Mouse (Mus musculus): ENCODE data around the gene Olfr410. TPM values are rescaled to one million over a fixed set of nuclear protein-coding genes. Genes with fewer than 3 reads are reported as not detected.

Gene Olfr410
- polyA plus RNA-seq (2014; fragmentation: Nextera tagmentation; extraction: Ambion mirVana) = not detected in 2 replicates

GRCm38 (mm10) chr11:74337931-74338330 lies at the start of gene Olfr410:
TSS of gene Olfr410 (minus strand) at chr11:74338031.
- WGBS = 80% methylated on average over 6 of the region's 6 CpGs

GRCm38 (mm10) chr11:74387203-74387602 lies 49.4 kb upstream of the Olfr410 start:
- 83% methylated on average over 5 of the region's 5 CpGs for WGBS
- DNase-seq (ENCODE audit: low spot score, missing footprints) (no peak), ATAC-seq (ENCODE audit: low FRiP score) (no peak)
- H3K4me2 ChIP-seq = no peak overlapping the region
- no peak overlapping the region for H3K27ac ChIP-seq (ENCODE audit: low read depth, low read length)
- H3K36me3 ChIP-seq (ENCODE audit: control insufficient read depth, insufficient read depth, low read length) = no peaks in the 10 kb centered on the region
- H3K9ac ChIP-seq (ENCODE audit: low read length) = no peak overlapping the region
- no peak overlapping the region for H3K4me3 ChIP-seq (ENCODE audit: low read depth, low read length)
- H3K9me3 ChIP-seq (ENCODE audit: control insufficient read depth, low read length) = no peaks in the 10 kb centered on the region
- H3K4me1 ChIP-seq (ENCODE audit: control insufficient read depth, insufficient read depth, low read length) = no peaks in the 10 kb centered on the region
- H3K27me3 ChIP-seq (ENCODE audit: control insufficient read depth, insufficient read depth, low read length) = no peaks in the 10 kb centered on the region

More at GRCm38 (mm10) chr11:74337931-74338330, at the start of gene Olfr410:
- Histone ChIP-seq H3K4me1 (ENCODE audit: control insufficient read depth, insufficient read depth, low read length) (no peaks in the 10 kb centered on the region), H3K4me3 (ENCODE audit: low read depth, low read length) (no peak within 1 kb of the TSS), H3K36me3 (ENCODE audit: control insufficient read depth, insufficient read depth, low read length) (no peaks in the 10 kb centered on the region), H3K9me3 (ENCODE audit: control insufficient read depth, low read length) (no peaks in the 10 kb centered on the region; the same call in 1 of the 2 replicates), H3K4me2 (no peak within 1 kb of the TSS), H3K27me3 (ENCODE audit: control insufficient read depth, insufficient read depth, low read length) (no peaks in the 10 kb centered on the region), H3K9ac (ENCODE audit: low read length) (no peak within 1 kb of the TSS), H3K27ac (ENCODE audit: low read depth, low read length) (no peak within 1 kb of the TSS)
- ATAC-seq (ENCODE audit: low FRiP score) (no peak), DNase-seq (ENCODE audit: low spot score, missing footprints) (no peak)

DNA sequence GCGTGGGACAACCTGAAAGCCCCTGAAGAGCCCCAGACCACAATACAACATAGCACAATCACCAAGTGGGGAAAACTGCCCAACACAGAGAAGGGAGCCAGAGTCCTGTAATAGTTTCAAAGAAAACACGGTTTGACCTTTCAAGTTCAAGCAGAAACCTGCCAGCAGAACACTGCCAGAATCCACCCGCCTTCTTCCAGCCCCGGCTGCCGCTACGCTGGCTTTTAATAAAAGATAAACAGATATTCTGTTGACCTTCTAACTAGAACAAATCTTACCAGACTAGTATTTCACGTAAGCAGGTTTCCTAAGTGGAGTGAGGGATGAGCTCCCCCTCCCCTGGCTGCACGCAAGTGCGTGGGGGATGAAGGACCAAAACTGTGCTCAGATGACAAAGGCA lies 47.8 kb upstream of the Olfr410 start:
- no peaks in the 10 kb centered on the region for H3K27me3 ChIP-seq (ENCODE audit: control insufficient read depth, insufficient read depth, low read length)
- WGBS = 91% methylated on average over 9 of the region's 9 CpGs
- H3K36me3 ChIP-seq (ENCODE audit: control insufficient read depth, insufficient read depth, low read length) = no peaks in the 10 kb centered on the region
- H3K27ac ChIP-seq (ENCODE audit: low read depth, low read length) = no peak overlapping the region
- no peaks in the 10 kb centered on the region for H3K4me1 ChIP-seq (ENCODE audit: control insufficient read depth, insufficient read depth, low read length)
- DNase-seq (ENCODE audit: low spot score, missing footprints) (no peak), ATAC-seq (ENCODE audit: low FRiP score) (no peak)
- no peaks in the 10 kb centered on the region for H3K9me3 ChIP-seq (ENCODE audit: control insufficient read depth, low read length)
- no peak overlapping the region for H3K4me3 ChIP-seq (ENCODE audit: low read depth, low read length)
- H3K4me2 ChIP-seq = no peak overlapping the region
- no peak overlapping the region for H3K9ac ChIP-seq (ENCODE audit: low read length)

- Histone ChIP-seq H3K4me2 (no peak overlapping the region), H3K9ac (ENCODE audit: low read length) (no peak overlapping the region), H3K4me3 (ENCODE audit: low read depth, low read length) (no peak overlapping the region), H3K4me1 (ENCODE audit: control insufficient read depth, insufficient read depth, low read length) (no peaks in the 10 kb centered on the region), H3K27me3 (ENCODE audit: control insufficient read depth, insufficient read depth, low read length) (no peaks in the 10 kb centered on the region), H3K27ac (ENCODE audit: low read depth, low read length) (no peak overlapping the region), H3K36me3 (ENCODE audit: control insufficient read depth, insufficient read depth, low read length) (no peaks in the 10 kb centered on the region), H3K9me3 (ENCODE audit: control insufficient read depth, low read length) (no peaks in the 10 kb centered on the region)
- DNase-seq (ENCODE audit: low spot score, missing footprints) (no peak), ATAC-seq (ENCODE audit: low FRiP score) (no peak)
- WGBS = 71% methylated on average over 4 of the region's 4 CpGs
Observed at GRCm38 (mm10) chr11:74379166-74379873, 41.5 kb upstream of the Olfr410 start.

DNA sequence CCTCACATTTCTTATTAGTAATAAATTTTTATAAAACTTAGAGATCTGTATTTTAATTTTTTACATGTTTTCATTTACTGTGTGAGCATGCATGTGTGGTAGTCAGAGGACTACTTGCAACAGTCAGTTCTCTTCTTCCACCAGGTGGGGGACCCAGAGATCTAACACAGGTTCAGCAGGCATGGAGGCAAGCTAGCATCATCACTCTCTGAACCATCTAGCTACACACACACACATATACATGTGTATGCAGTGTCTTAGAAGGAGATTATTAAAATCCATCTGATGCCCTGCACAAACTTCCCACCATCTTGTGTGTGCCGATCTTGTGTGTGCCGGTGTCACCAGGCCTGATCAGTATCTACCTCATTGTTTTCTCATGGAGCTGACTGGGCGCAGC lies 39.0 kb upstream of the Olfr410 start:
- no peak for DNase-seq (ENCODE audit: low spot score, missing footprints)

GRCm38 (mm10) chr11:74371393-74372100 lies 33.7 kb upstream of the Olfr410 start:
- ATAC-seq (ENCODE audit: low FRiP score) = peak; percentile 79
- H3K4me3 ChIP-seq (ENCODE audit: low read depth, low read length) = no peak overlapping the region
- H3K4me1 ChIP-seq (ENCODE audit: control insufficient read depth, insufficient read depth, low read length) = no peaks in the 10 kb centered on the region
- DNase-seq (ENCODE audit: low spot score, missing footprints) = peak; percentile 99
- H3K9ac ChIP-seq (ENCODE audit: low read length) = no peak overlapping the region
- no peaks in the 10 kb centered on the region for H3K27me3 ChIP-seq (ENCODE audit: control insufficient read depth, insufficient read depth, low read length)
- 12% methylated on average over 22 of the region's 22 CpGs for WGBS
- no peaks in the 10 kb centered on the region for H3K36me3 ChIP-seq (ENCODE audit: control insufficient read depth, insufficient read depth, low read length)
- H3K4me2 ChIP-seq = no peak overlapping the region
- no peaks in the 10 kb centered on the region for H3K9me3 ChIP-seq (ENCODE audit: control insufficient read depth, low read length)
- H3K27ac ChIP-seq (ENCODE audit: low read depth, low read length) = no peak overlapping the region

More for the DNA sequence above, 39.0 kb upstream of the Olfr410 start:
- Histone ChIP-seq H3K4me3 (ENCODE audit: low read depth, low read length) (no peak overlapping the region), H3K9me3 (ENCODE audit: control insufficient read depth, low read length) (no peaks in the 10 kb centered on the region), H3K27ac (ENCODE audit: low read depth, low read length) (no peak overlapping the region), H3K4me2 (no peak overlapping the region), H3K4me1 (ENCODE audit: control insufficient read depth, insufficient read depth, low read length) (no peaks in the 10 kb centered on the region), H3K27me3 (ENCODE audit: control insufficient read depth, insufficient read depth, low read length) (no peaks in the 10 kb centered on the region), H3K36me3 (ENCODE audit: control insufficient read depth, insufficient read depth, low read length) (no peaks in the 10 kb centered on the region), H3K9ac (ENCODE audit: low read length) (no peak overlapping the region)
- ATAC-seq (ENCODE audit: low FRiP score) = peak; percentile 65; the same call in 1 of the 2 replicates
- 77% methylated on average over 3 of the region's 3 CpGs for WGBS

DNA sequence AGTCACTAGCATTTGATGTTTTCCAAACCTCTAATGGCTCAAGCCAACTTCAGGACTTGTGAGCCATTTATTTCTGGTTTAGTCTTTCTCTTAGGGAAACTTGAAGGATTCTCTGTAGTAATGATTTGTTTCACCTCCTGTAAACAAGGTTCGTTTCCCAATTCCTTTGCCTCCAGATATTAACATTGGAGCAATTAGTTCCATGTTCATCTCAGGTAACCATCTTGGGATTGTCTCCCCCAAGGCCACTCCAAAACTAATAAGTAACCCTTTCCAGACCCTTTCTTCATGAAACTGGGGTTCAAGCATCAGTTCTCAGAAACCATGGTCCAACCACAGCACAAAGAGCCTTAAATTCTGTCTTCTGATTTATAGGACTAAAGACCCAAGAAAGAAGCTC lies 23.9 kb upstream of the Olfr410 start, which contains the start of gene Olfr412:
Gene Olfr412, plus strand, starts transcription at position 301 of the 400 bp plus-strand sequence.
- no peak for DNase-seq (ENCODE audit: low spot score, missing footprints)
- 83% methylated on average over 1 of the region's 1 CpGs for WGBS
- no peaks in the 10 kb centered on the region for H3K9me3 ChIP-seq (ENCODE audit: control insufficient read depth, low read length)
- no peaks in the 10 kb centered on the region for H3K36me3 ChIP-seq (ENCODE audit: control insufficient read depth, insufficient read depth, low read length)
- H3K27me3 ChIP-seq (ENCODE audit: control insufficient read depth, insufficient read depth, low read length) = no peaks in the 10 kb centered on the region
- no peak within 1 kb of the TSS for H3K27ac ChIP-seq (ENCODE audit: low read depth, low read length)
- no peaks in the 10 kb centered on the region for H3K4me1 ChIP-seq (ENCODE audit: control insufficient read depth, insufficient read depth, low read length)
- no peak within 1 kb of the TSS for H3K4me3 ChIP-seq (ENCODE audit: low read depth, low read length)
- H3K9ac ChIP-seq (ENCODE audit: low read length) = no peak within 1 kb of the TSS
- no peak within 1 kb of the TSS for H3K4me2 ChIP-seq
- no peak for ATAC-seq (ENCODE audit: low FRiP score)

DNA sequence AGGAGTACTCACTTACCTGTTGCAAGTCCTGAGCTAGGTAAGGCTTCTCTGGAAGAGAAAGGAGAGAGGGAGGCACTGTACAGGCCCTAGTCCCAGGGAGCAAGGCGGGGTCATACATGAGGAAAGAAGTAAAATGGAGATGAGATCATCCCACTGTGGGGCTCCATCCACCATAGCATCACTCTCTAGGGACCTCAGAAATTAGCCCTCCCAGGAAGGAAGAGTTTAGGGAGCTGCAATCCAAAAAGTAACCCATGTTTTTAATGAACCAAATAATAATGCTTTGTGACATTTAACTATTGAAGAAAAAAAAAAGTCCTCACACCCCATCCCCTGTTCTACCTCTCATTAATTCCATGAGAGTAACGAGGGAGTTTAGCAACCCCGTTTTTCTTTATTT lies 14.7 kb upstream of the Olfr410 start, which contains the start of gene Olfr411:
Gene Olfr411, minus strand, starts transcription at position 101 of the 400 bp plus-strand sequence.
- WGBS = 86% methylated on average over 3 of the region's 3 CpGs

DNA sequence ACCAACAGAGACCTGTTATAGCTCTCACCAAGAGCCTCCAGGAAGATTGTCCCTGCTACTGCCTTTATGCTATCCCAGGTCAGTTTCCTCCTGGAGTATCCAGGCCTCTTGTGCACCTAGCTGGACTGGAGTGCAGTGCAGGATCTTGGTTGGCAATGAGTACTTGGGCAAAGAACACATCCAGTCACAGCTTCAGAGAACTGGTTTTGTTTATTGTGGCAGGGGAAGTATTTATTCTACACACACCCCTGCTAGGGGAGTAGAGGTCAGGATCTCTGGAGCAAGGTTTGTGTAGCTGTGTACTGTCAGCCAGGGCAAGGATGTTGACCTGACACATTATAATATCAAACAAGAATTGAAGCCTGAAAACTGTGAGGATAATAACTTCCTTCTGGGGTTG lies 9.1 kb downstream of the Olfr410 start:
- no peak overlapping the region for H3K9ac ChIP-seq (ENCODE audit: low read length)
- DNase-seq (ENCODE audit: low spot score, missing footprints) (no peak), ATAC-seq (ENCODE audit: low FRiP score) (no peak)
- H3K4me3 ChIP-seq (ENCODE audit: low read depth, low read length) = no peak overlapping the region
- no peaks in the 10 kb centered on the region for H3K27me3 ChIP-seq (ENCODE audit: control insufficient read depth, insufficient read depth, low read length)
- no peaks in the 10 kb centered on the region for H3K4me1 ChIP-seq (ENCODE audit: control insufficient read depth, insufficient read depth, low read length)
- no peak overlapping the region for H3K27ac ChIP-seq (ENCODE audit: low read depth, low read length)
- no peaks in the 10 kb centered on the region; the same call in 1 of the 2 replicates for H3K9me3 ChIP-seq (ENCODE audit: control insufficient read depth, low read length)
- no peaks in the 10 kb centered on the region for H3K36me3 ChIP-seq (ENCODE audit: control insufficient read depth, insufficient read depth, low read length)
- no peak overlapping the region for H3K4me2 ChIP-seq

More for the DNA sequence above, 14.7 kb upstream of the Olfr410 start, which contains the start of gene Olfr411:
- no peaks in the 10 kb centered on the region for H3K36me3 ChIP-seq (ENCODE audit: control insufficient read depth, insufficient read depth, low read length)
- no peaks in the 10 kb centered on the region for H3K9me3 ChIP-seq (ENCODE audit: control insufficient read depth, low read length)
- H3K4me2 ChIP-seq = no peak within 1 kb of the TSS
- H3K27me3 ChIP-seq (ENCODE audit: control insufficient read depth, insufficient read depth, low read length) = no peaks in the 10 kb centered on the region
- ATAC-seq (ENCODE audit: low FRiP score) = no peak
- H3K4me1 ChIP-seq (ENCODE audit: control insufficient read depth, insufficient read depth, low read length) = no peaks in the 10 kb centered on the region
- no peak within 1 kb of the TSS for H3K27ac ChIP-seq (ENCODE audit: low read depth, low read length)
- no peak for DNase-seq (ENCODE audit: low spot score, missing footprints)
- no peak within 1 kb of the TSS for H3K9ac ChIP-seq (ENCODE audit: low read length)
- no peak within 1 kb of the TSS for H3K4me3 ChIP-seq (ENCODE audit: low read depth, low read length)

All from midbrain, embryonic 11.5 days (tissue).